ENCODE assay signal across 11 mouse cellular contexts in the genomic region with DNA sequence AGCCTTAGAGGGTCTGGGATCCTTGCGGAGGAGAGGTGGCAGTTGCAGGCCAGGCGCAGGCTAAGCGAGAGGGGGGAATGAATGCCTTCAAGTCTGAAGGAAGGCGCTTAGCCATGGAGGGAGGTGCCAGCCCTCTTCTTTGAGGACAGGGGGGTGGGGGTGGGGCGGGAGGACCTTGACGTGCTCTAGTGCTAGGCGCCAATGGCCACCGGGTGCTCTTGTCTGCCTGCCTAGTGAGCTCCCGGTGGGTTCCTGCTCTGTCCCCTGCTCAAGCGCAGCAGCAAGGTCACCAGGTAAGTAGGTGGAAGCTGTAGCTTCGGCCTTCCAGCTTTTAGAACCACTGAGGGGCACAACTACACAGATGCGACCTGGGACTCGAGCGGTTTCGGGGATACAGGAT. TPM values are rescaled to one million over a fixed set of nuclear protein-coding genes. Genes with fewer than 3 reads are reported as not detected.
DNase-seq lines count a peak whose midpoint lies in the region; ATAC-seq and TF ChIP-seq lines count a peak whose summit lies in the region.
"Had no signal": no experiment of that assay in that cellular context is flagged by ENCODE, and none has a peak within 500 bp of the region (broad histone marks: within the 10 kb centered on the region; RNA-seq: fewer than 3 reads in every experiment).

No protein-coding gene starts in this region.

- DNase-seq in kidney, postnatal 10 days: no peak
- peak; percentile 53 for DNase-seq in embryo, embryonic 9.5 days (ENCODE audit: extremely low spot score)
- no peak for DNase-seq in hindbrain, postnatal 0 days (ENCODE audit: low spot score)
- no peak for DNase-seq in midbrain, postnatal 0 days (ENCODE audit: low spot score)
- no peak for DNase-seq in cerebellum, adult 2 months
- no peak for DNase-seq in urinary bladder, postnatal 36 days (ENCODE audit: low spot score in 2 of 2)
- DNase-seq in urinary bladder, postnatal 14 days (ENCODE audit: low spot score): no peak
- DNase-seq: cerebellum, adult 9-11 months had no signal

- peak overlapping the region; percentile 61 for H3K4me3 ChIP-seq in kidney, embryonic 14.5 days (ENCODE audit: low read length)
- peak overlapping the region; percentile 61 for H3K4me3 ChIP-seq in hindbrain, postnatal 0 days (ENCODE audit: low read length)
- H3K4me3 ChIP-seq in midbrain, postnatal 0 days (ENCODE audit: low read depth, low read length): peak overlapping the region; percentile 51
- no peak overlapping the region for H3K4me3 ChIP-seq in cerebellum, adult 2 months (replicated peaks; ENCODE audit: insufficient read depth, low read depth, low read length)

- WGBS in kidney, embryonic 14.5 days: 3% methylated on average over 15 of the region's 15 CpGs
- WGBS in hindbrain, postnatal 0 days: 4% methylated on average over 15 of the region's 15 CpGs
- 3% methylated on average over 15 of the region's 15 CpGs for WGBS in midbrain, postnatal 0 days
- WGBS in cerebellum, adult 2 months: 16% methylated on average over 14 of the region's 15 CpGs

- H3K27ac ChIP-seq in kidney, embryonic 14.5 days (ENCODE audit: low read depth, low read length): no peak overlapping the region
- H3K27ac ChIP-seq in hindbrain, postnatal 0 days: no peak overlapping the region
- H3K27ac ChIP-seq in midbrain, postnatal 0 days (ENCODE audit: low read depth, low read length): no peak overlapping the region
- H3K27ac ChIP-seq in cerebellum, adult 2 months (ENCODE audit: insufficient read depth, low read length): no peak overlapping the region

- H3K36me3 ChIP-seq in kidney, embryonic 14.5 days (ENCODE audit: control insufficient read depth, insufficient read depth, low read length): no peaks in the 10 kb centered on the region
- H3K36me3 ChIP-seq in hindbrain, postnatal 0 days (ENCODE audit: insufficient read depth, low read length): no peaks in the 10 kb centered on the region
- no peaks in the 10 kb centered on the region for H3K36me3 ChIP-seq in midbrain, postnatal 0 days (ENCODE audit: insufficient read depth, low read length)

- no peak for TF ChIP-seq POLR2A in cerebellum, adult 2 months (IDR thresholded peaks at IDR 0.05; ENCODE audit: borderline replicate concordance, insufficient read depth, low read length)

- ATAC-seq in kidney, embryonic 14.5 days (ENCODE audit: low FRiP score, low TSS enrichment): 0 out of 2 replicates have a peak, but pooled peaks have one; percentile 37
- ATAC-seq in hindbrain, postnatal 0 days: no peak
- no peak for ATAC-seq in midbrain, postnatal 0 days (ENCODE audit: low FRiP score)

- H3K9ac ChIP-seq in kidney, embryonic 14.5 days (ENCODE audit: low read depth, low read length): no peak overlapping the region; the same call in 1 of the 2 replicates
- 0 out of 2 replicates have a peak overlapping the region, but pooled peaks have one; percentile 56 for H3K9ac ChIP-seq in hindbrain, postnatal 0 days (replicated peaks; ENCODE audit: low read length)
- no peak overlapping the region for H3K9ac ChIP-seq in midbrain, postnatal 0 days (replicated peaks; ENCODE audit: low read length, poor library complexity, severe bottlenecking)

- H3K27me3 ChIP-seq in kidney, embryonic 14.5 days (ENCODE audit: control insufficient read depth, insufficient read depth, low read length): peaks cover 17% of the 10 kb centered on the region
- peaks cover 8% of the 10 kb centered on the region; the same call in 1 of the 2 replicates for H3K27me3 ChIP-seq in hindbrain, postnatal 0 days (ENCODE audit: insufficient read depth, low read length)
- H3K27me3 ChIP-seq in midbrain, postnatal 0 days (ENCODE audit: insufficient read depth, low read length): peaks cover 16% of the 10 kb centered on the region
- peaks cover 2% of the 10 kb centered on the region; the same call in 1 of the 2 replicates for H3K27me3 ChIP-seq in cerebellum, adult 2 months (ENCODE audit: control insufficient read depth, insufficient read depth, low read length)
- H3K27me3 ChIP-seq: CH12.LX had no signal

- TF ChIP-seq CTCF in hindbrain, postnatal 0 days (IDR thresholded peaks at IDR 0.05; ENCODE audit: low read depth): no peak
- no peak for TF ChIP-seq CTCF in midbrain, postnatal 0 days (IDR thresholded peaks at IDR 0.05)
- TF ChIP-seq CTCF in cerebellum, adult 2 months (IDR thresholded peaks at IDR 0.05; ENCODE audit: borderline replicate concordance, insufficient read depth, low read depth, low read length): no peak

- H3K4me2 ChIP-seq in kidney, embryonic 14.5 days (replicated peaks; ENCODE audit: low read depth, low read length): peak overlapping the region; percentile 100
- H3K4me2 ChIP-seq in hindbrain, postnatal 0 days (ENCODE audit: low read depth, low read length): peak overlapping the region; percentile 100
- peak overlapping the region; percentile 97 for H3K4me2 ChIP-seq in midbrain, postnatal 0 days (ENCODE audit: low read depth, low read length, poor library complexity, severe bottlenecking)

- no peaks in the 10 kb centered on the region for H3K9me3 ChIP-seq in kidney, embryonic 14.5 days (ENCODE audit: control insufficient read depth, low read length)
- H3K9me3 ChIP-seq in hindbrain, postnatal 0 days (ENCODE audit: low read length): no peaks in the 10 kb centered on the region
- H3K9me3 ChIP-seq in midbrain, postnatal 0 days (ENCODE audit: low read length): no peaks in the 10 kb centered on the region

- H3K4me1 ChIP-seq in kidney, embryonic 14.5 days (ENCODE audit: control insufficient read depth, insufficient read depth, low read length): no peaks in the 10 kb centered on the region; the same call in 1 of the 2 replicates
- H3K4me1 ChIP-seq in hindbrain, postnatal 0 days (ENCODE audit: insufficient read depth, low read length): peaks cover 13% of the 10 kb centered on the region; the same call in 1 of the 2 replicates
- H3K4me1 ChIP-seq in midbrain, postnatal 0 days (ENCODE audit: insufficient read depth, low read length): peaks cover 3% of the 10 kb centered on the region; the same call in 1 of the 2 replicates
- H3K4me1 ChIP-seq in cerebellum, adult 2 months (ENCODE audit: control insufficient read depth, insufficient read depth, low read length): no peaks in the 10 kb centered on the region

RNA-seq across cellular contexts. Expression of a gene that starts 9.1 kb away (rescaled TPM):
- polyA plus RNA-seq in kidney, embryonic 14.5 days (2014; fragmentation: Nextera tagmentation; extraction: Ambion mirVana): 0.31 and 0.41 TPM in 2 replicates
- total RNA-seq in hindbrain, postnatal 0 days (2014; rRNA removed): 4.1 and 4.3 TPM in 2 replicates
- polyA plus RNA-seq in hindbrain, postnatal 0 days (2015; fragmentation: Nextera tagmentation; extraction: Ambion mirVana): 0.50 and 1.0 TPM in 2 replicates
- total RNA-seq in midbrain, postnatal 0 days (2014; rRNA removed): 0.85 and 1.8 TPM in 2 replicates
- polyA plus RNA-seq in midbrain, postnatal 0 days (2015; fragmentation: Nextera tagmentation; extraction: Ambion mirVana): 0.58 and 0.70 TPM in 2 replicates
- polyA plus RNA-seq in cerebellum, adult 2 months (2012; rRNA removed): 1.6 and 1.7 TPM in 2 replicates
- total RNA-seq: CH12.LX had no signal
- polyA plus RNA-seq: thymus, postnatal 0 days had no signal
